ENCODE assay signal across 10 mouse cellular contexts in the genomic region with DNA sequence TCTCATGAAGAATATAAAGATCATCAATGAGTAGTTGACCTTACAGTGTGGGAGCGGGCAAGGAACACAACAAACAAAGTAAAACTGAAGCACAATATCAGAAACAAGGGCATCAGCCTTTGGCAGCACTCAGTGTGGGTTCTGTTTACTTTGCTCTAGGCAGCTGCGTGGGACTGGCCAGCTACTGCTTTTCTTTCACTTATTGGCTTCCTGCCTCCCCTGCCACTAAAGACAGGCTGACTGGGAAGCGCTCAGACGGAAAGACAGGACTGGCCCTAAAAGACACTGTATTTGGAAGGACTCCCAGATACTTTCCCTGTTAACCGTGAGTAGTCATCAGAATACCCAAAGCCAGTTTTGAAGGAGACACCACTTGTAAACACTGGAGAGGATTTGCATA.
DNase-seq lines count a peak whose midpoint lies in the region; ATAC-seq and TF ChIP-seq lines count a peak whose summit lies in the region.
"Had no signal": no experiment of that assay in that cellular context is flagged by ENCODE, and none has a peak within 500 bp of the region (broad histone marks: within the 10 kb centered on the region; RNA-seq: fewer than 3 reads in every experiment).

No protein-coding gene starts in this region.

- H3K36me3 ChIP-seq in heart, adult 2 months (ENCODE audit: control insufficient read depth, insufficient read depth, low read length): peaks cover 8% of the 10 kb centered on the region

- H3K9ac ChIP-seq in heart, adult 2 months (ENCODE audit: low read depth, low read length): no peak overlapping the region

- 0 out of 2 replicates have a peak, but pooled peaks have one; percentile 23 for TF ChIP-seq EP300 in heart, adult 2 months (IDR thresholded peaks at IDR 0.05; ENCODE audit: insufficient read depth, low read depth, low read length)

- TF ChIP-seq CTCF in heart, adult 2 months (IDR thresholded peaks at IDR 0.05): no peak

- no peak for DNase-seq in heart, adult 2 months
- DNase-seq in heart, postnatal 25 days (ENCODE audit: low spot score): no peak
- peak; percentile 51 to 61 for DNase-seq in right cerebral cortex, postnatal 10 days (ENCODE audit: low spot score in 2 of 2)
- DNase-seq in right cerebral cortex, postnatal 4 days: no peak
- peak; percentile 37 for DNase-seq in kidney, postnatal 10 days
- no peak for DNase-seq in thymus, postnatal 4 days
- DNase-seq in testis, postnatal 14 days (ENCODE audit: low spot score): no peak
- DNase-seq: thymus, adult 18-20 months had no signal

- H3K27me3 ChIP-seq in heart, adult 2 months (ENCODE audit: control insufficient read depth, insufficient read depth, low read length): no peaks in the 10 kb centered on the region

- peaks cover 14% of the 10 kb centered on the region for H3K4me1 ChIP-seq in heart, adult 2 months (ENCODE audit: control insufficient read depth, insufficient read depth, low read length)

- TF ChIP-seq POLR2A in heart, adult 2 months (IDR thresholded peaks at IDR 0.05; ENCODE audit: insufficient read depth, low read depth, low read length): no peak

- peak overlapping the region; percentile 38 for H3K27ac ChIP-seq in heart, adult 2 months

- H3K79me2 ChIP-seq in heart, adult 2 months (replicated peaks; ENCODE audit: control insufficient read depth, insufficient read depth, low read length): peaks cover 1% of the 10 kb centered on the region; the same call in 1 of the 2 replicates

- 0 out of 2 replicates have a peak overlapping the region, but pooled peaks have one; percentile 2 for H3K4me3 ChIP-seq in heart, adult 2 months

- intact Hi-C loops in heart, adult 2 months (cut with DNase I): no loop called here
- intact Hi-C loops in heart, postnatal 25 days (cut with DNase I): loop anchor here (5.0 kb wide), 1 partner anchor 79 kb away; the partner anchor contains the start of gene Plcb4

- ATAC-seq in megakaryocyte-erythroid progenitor cell, adult 5-6 weeks (replicated peaks; ENCODE audit: low FRiP score, low TSS enrichment, poor library complexity, severe bottlenecking): no peak
- ATAC-seq: inflammation-experienced regulatory T-cells, adult 6 months had no signal

- 11% methylated on average over 5 of the region's 5 CpGs for WGBS in heart, adult 2 months

Comparison
In these comparisons a context has a peak if more than half of its experiments do, and no peak if none do; other contexts are left out.
1. DNase-seq: peak in right cerebral cortex, postnatal 10 days (2 of 2) and kidney, postnatal 10 days (single experiment); none in heart, adult 2 months (0 of 2), heart, postnatal 25 days (single experiment), right cerebral cortex, postnatal 4 days (single experiment), thymus, postnatal 4 days (single experiment) and testis, postnatal 14 days (single experiment).